Mouse (Mus musculus) heart, embryonic 11.5 days (tissue): Measurements from ENCODE around the gene Plekha5. TPM values are rescaled to one million over a fixed set of nuclear protein-coding genes. Genes with fewer than 3 reads are reported as not detected.
"Not testable (repeated sequence)": the region's sequence is repeated elsewhere in the genome, so short reads cannot be mapped to it uniquely, and the experiment has no call there.

Experiments used
- ATAC-seq: fragments of 200-750 bp; cut with Nextera tagmentation; replicated peaks from 2 replicates; pipeline ENCODE4 v1.8.0; 2017; ENCODE audit warnings: moderate library complexity; ENCODE audit not compliant: insufficient number of reproducible peaks, low FRiP score, low TSS enrichment
- H3K27ac ChIP-seq: fragments of 300-500 bp; sonication (generic); 2 replicates; pipeline ENCODE4 v1.5.1; 2014; ENCODE audit warnings: mild to moderate bottlenecking, low read depth, low read length
- H3K27me3 ChIP-seq: fragments of 300-500 bp; sonication (generic); 2 replicates; pipeline ENCODE4 v1.6.1; 2014; ENCODE audit warnings: mild to moderate bottlenecking, low read length, mixed read lengths; ENCODE audit not compliant: control insufficient read depth, insufficient read depth
- H3K36me3 ChIP-seq: fragments of 300-500 bp; sonication (generic); 2 replicates; pipeline ENCODE4 v1.6.1; 2014; ENCODE audit warnings: mild to moderate bottlenecking, low read length, moderate library complexity, mixed read lengths; ENCODE audit not compliant: control insufficient read depth, insufficient read depth
- H3K4me1 ChIP-seq: fragments of 300-500 bp; sonication (generic); 2 replicates; pipeline ENCODE4 v1.6.1; 2014; ENCODE audit warnings: low read length; ENCODE audit not compliant: control insufficient read depth, insufficient read depth
- H3K4me2 ChIP-seq: fragments of 300-500 bp; sonication (generic); 2 replicates; pipeline ENCODE4 v1.6.1; 2014; ENCODE audit warnings: mild to moderate bottlenecking, moderate library complexity
- H3K4me3 ChIP-seq: fragments of 300-500 bp; sonication (generic); 2 replicates; pipeline ENCODE4 v1.5.1; 2014; ENCODE audit warnings: low read depth, low read length
- H3K9ac ChIP-seq: fragments of 300-500 bp; sonication (generic); 2 replicates; pipeline ENCODE4 v1.6.1; 2014; ENCODE audit warnings: mild to moderate bottlenecking, low read depth, low read length, moderate library complexity
- H3K9me3 ChIP-seq: fragments of 300-500 bp; sonication (generic); replicated peaks from 2 replicates; pipeline ENCODE4 v1.6.1; 2016; ENCODE audit warnings: low read length; ENCODE audit not compliant: control insufficient read depth
- WGBS: fragments of 180-500 bp; shearing (Covaris S2); extraction: QIAGEN DNeasy Blood & Tissue Kit; methylation state at CpG from one replicate; pipeline ENCODE4 v1.1.7; 2014; ENCODE audit not compliant: insufficient replicate concordance; 5-methylcytosine and 5-hydroxymethylcytosine counted together
- polyA plus RNA-seq: library from polyadenylated mRNA; unstranded; fragments of >200 nt; fragmentation: Nextera tagmentation; extraction: Ambion mirVana; gene quantifications from 2 replicates; pipeline ENCODE4 v1.2.1, GENCODE M21; 2014

The Plekha5 gene
- polyA plus RNA-seq, 1 experiment from 2014 or later = 25.7 TPM

DNA sequence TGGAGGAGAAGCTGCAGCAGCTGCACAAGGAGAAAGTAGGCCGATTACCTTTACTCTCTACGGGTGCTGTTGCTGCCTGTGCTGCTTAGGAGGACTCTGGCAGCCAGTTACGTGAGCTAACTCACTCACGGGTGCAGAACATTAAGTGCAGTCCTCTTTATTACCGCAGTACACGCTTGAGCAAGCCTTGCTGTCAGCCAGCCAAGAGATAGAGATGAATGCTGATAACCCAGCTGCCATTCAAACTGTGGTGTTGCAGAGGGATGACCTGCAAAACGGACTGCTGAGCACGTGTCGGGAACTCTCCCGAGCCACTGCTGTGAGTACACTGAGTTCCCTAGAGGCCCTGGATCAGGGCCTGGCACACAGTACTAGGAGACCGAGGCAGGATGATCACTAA is 146.3 kb downstream of the Plekha5 start:
- H3K9me3 ChIP-seq = no peaks in the 10 kb centered on the region
- H3K4me2 ChIP-seq = no peak overlapping the region
- H3K36me3 ChIP-seq = peaks cover 8% of the 10 kb centered on the region
- no peak overlapping the region for H3K4me3 ChIP-seq
- H3K4me1 ChIP-seq = no peaks in the 10 kb centered on the region
- H3K9ac ChIP-seq = no peak overlapping the region
- H3K27ac ChIP-seq = no peak overlapping the region
- no peaks in the 10 kb centered on the region for H3K27me3 ChIP-seq
- 66% methylated on average over 11 of the region's 11 CpGs for WGBS
- peak; percentile 18; the same call in 1 of the 2 replicates for ATAC-seq

- Histone ChIP-seq H3K9me3 (no peaks in the 10 kb centered on the region), H3K4me3 (no peak overlapping the region), H3K4me1 (no peaks in the 10 kb centered on the region), H3K27ac (no peak overlapping the region), H3K27me3 (no peaks in the 10 kb centered on the region), H3K36me3 (peaks cover 9% of the 10 kb centered on the region), H3K4me2 (no peak overlapping the region), H3K9ac (no peak overlapping the region)
- 88% methylated on average over 3 of the region's 3 CpGs for WGBS
- no peak for ATAC-seq
Observed at GRCm38 (mm10) chr6:140574943-140575342, 151.1 kb downstream of the Plekha5 start.

DNA sequence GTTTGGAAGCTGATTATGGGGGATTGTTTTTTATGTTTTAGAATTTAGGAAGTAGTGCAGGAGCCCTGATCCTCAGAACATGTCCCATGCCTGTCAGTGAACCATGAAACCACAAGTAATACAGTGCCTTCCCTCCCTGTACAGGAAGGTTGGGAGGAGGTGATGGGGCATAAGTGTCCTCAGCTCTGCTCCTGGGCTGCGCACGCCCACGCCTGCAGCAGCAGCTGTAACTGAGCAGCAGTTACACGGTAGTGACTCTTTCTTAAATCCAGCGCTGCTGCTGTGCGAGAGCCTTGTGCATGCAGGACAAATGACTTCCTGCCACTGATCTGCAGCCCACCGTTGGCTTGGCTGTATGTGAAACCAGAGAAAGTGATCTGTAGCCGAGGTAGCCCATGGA is 152.3 kb downstream of the Plekha5 start:
- H3K27me3 ChIP-seq = no peaks in the 10 kb centered on the region
- H3K36me3 ChIP-seq = peaks cover 9% of the 10 kb centered on the region
- ATAC-seq = no peak
- no peak overlapping the region for H3K4me3 ChIP-seq
- no peaks in the 10 kb centered on the region for H3K9me3 ChIP-seq
- H3K4me1 ChIP-seq = no peaks in the 10 kb centered on the region
- H3K4me2 ChIP-seq = no peak overlapping the region
- H3K27ac ChIP-seq = no peak overlapping the region
- 87% methylated on average over 8 of the region's 8 CpGs for WGBS
- H3K9ac ChIP-seq = no peak overlapping the region

- H3K9me3 ChIP-seq = no peaks in the 10 kb centered on the region
- H3K27me3 ChIP-seq = no peaks in the 10 kb centered on the region
- H3K9ac ChIP-seq = no peak overlapping the region
- H3K36me3 ChIP-seq = peaks cover 9% of the 10 kb centered on the region
- H3K27ac ChIP-seq = no peak overlapping the region
- no peak overlapping the region for H3K4me3 ChIP-seq
- no peak overlapping the region for H3K4me2 ChIP-seq
- no peak for ATAC-seq
- 59% methylated on average over 18 of the region's 18 CpGs for WGBS
- H3K4me1 ChIP-seq = no peaks in the 10 kb centered on the region
Observed at GRCm38 (mm10) chr6:140576961-140577821, 153.3 kb downstream of the Plekha5 start.

DNA sequence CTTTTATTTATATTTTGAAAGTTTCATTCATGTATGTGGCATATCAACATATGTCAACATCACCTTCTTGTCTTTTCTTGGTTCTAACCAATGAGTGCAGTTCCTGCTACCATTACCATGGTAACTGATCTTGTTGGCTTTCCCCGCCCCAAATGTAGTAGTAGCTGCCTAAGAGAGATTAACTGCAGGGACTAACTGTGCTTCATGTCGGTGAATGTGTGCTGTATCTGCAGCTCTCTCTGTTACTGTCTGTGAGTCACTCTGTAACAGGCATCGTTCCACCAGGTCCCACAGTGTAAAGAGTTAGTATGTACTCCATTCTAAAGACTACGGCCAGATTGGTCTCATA is 153.9 kb downstream of the Plekha5 start:
- H3K27me3 ChIP-seq = no peaks in the 10 kb centered on the region
- H3K36me3 ChIP-seq = peaks cover 8% of the 10 kb centered on the region
- H3K9ac ChIP-seq = no peak overlapping the region
- H3K4me2 ChIP-seq = no peak overlapping the region
- H3K4me3 ChIP-seq = no peak overlapping the region
- no peak for ATAC-seq
- H3K27ac ChIP-seq = no peak overlapping the region
- no peaks in the 10 kb centered on the region for H3K9me3 ChIP-seq
- WGBS = 91% methylated on average over 4 of the region's 4 CpGs
- no peaks in the 10 kb centered on the region for H3K4me1 ChIP-seq

- H3K9me3 ChIP-seq, H3K27me3 ChIP-seq, H3K9ac ChIP-seq, H3K4me2 ChIP-seq, H3K4me3 ChIP-seq, H3K36me3 ChIP-seq, H3K27ac ChIP-seq, ATAC-seq, H3K4me1 ChIP-seq: not testable (repeated sequence)
Observed at GRCm38 (mm10) chr6:140578985-140579384, 155.1 kb downstream of the Plekha5 start.

- no peak overlapping the region for H3K4me3 ChIP-seq
- H3K9ac ChIP-seq = no peak overlapping the region
- H3K4me2 ChIP-seq = no peak overlapping the region
- H3K9me3 ChIP-seq = no peaks in the 10 kb centered on the region
- WGBS = 72% methylated on average over 4 of the region's 4 CpGs
- no peak overlapping the region for H3K27ac ChIP-seq
- no peaks in the 10 kb centered on the region for H3K4me1 ChIP-seq
- peaks cover 5% of the 10 kb centered on the region; the same call in 1 of the 2 replicates for H3K36me3 ChIP-seq
- ATAC-seq = no peak
- H3K27me3 ChIP-seq = no peaks in the 10 kb centered on the region
Observed at GRCm38 (mm10) chr6:140580170-140580569, 156.3 kb downstream of the Plekha5 start.

- H3K36me3 ChIP-seq = peaks cover 18% of the 10 kb centered on the region
- H3K27ac ChIP-seq = no peak overlapping the region
- H3K4me2 ChIP-seq = no peak overlapping the region
- no peak overlapping the region for H3K9ac ChIP-seq
- H3K27me3 ChIP-seq = no peaks in the 10 kb centered on the region
- no peaks in the 10 kb centered on the region for H3K9me3 ChIP-seq
- H3K4me3 ChIP-seq = no peak overlapping the region
- 73% methylated on average over 8 of the region's 8 CpGs for whole genome bisulfite sequencing
- no peak for ATAC-seq
- H3K4me1 ChIP-seq = no peaks in the 10 kb centered on the region
Observed at GRCm38 (mm10) chr6:140586714-140587259, 162.9 kb downstream of the Plekha5 start.

DNA sequence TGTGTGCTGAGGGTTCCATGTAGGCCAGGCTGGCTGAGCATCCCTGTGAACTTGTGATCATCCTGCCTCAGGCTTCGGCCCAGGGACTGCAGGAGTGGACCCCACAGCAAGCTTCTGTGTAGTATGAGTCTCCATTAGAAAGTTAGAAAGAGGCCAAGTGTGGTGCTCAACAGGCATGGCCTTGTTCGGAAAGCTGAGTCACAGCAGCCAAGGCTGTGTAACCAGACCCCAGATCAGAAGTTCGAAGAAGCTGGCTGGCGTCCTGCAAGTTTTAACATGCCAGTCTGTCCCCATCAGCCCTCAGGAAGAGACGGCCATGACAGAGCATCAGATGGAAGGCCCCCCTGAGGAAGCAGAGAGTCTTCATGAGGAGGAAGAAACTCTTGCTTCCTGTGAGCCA is 167.5 kb downstream of the Plekha5 start:
- H3K4me2 ChIP-seq = no peak overlapping the region
- H3K27ac ChIP-seq = no peak overlapping the region
- no peaks in the 10 kb centered on the region for H3K9me3 ChIP-seq
- no peaks in the 10 kb centered on the region for H3K27me3 ChIP-seq
- H3K4me3 ChIP-seq = no peak overlapping the region
- 85% methylated on average over 5 of the region's 5 CpGs for WGBS
- 0 out of 2 replicates have a peak, but pooled peaks cover 3% of the 10 kb centered on the region for H3K4me1 ChIP-seq
- no peak overlapping the region for H3K9ac ChIP-seq
- no peak for ATAC-seq
- peaks cover 16% of the 10 kb centered on the region for H3K36me3 ChIP-seq
